Mouse (Mus musculus) midbrain, embryonic 14.5 days (tissue): ENCODE measurements around the gene Fbxo44. TPM values are rescaled to one million over a fixed set of nuclear protein-coding genes. Genes with fewer than 3 reads are reported as not detected.

Experiments used
- ATAC-seq: fragments of 200-750 bp; cut with Nextera tagmentation; 2 replicates; pipeline ENCODE4 v1.8.0; 2017; ENCODE audit warnings: moderate number of reproducible peaks, moderate library complexity; ENCODE audit not compliant: low FRiP score, low TSS enrichment
- DNase-seq: peaks from one replicate; pipeline ENCODE4 v3.0.0-alpha.2; 2015
- H3K27ac ChIP-seq: fragments of 300-500 bp; sonication (generic); replicated peaks from 2 replicates; pipeline ENCODE4 v1.5.1; 2014; ENCODE audit warnings: mild to moderate bottlenecking, low read depth, low read length, moderate library complexity
- H3K27me3 ChIP-seq: fragments of 300-500 bp; sonication (generic); 2 replicates; pipeline ENCODE4 v1.6.1; 2014; ENCODE audit warnings: low read length, control low read depth, mixed read lengths; ENCODE audit not compliant: control insufficient read depth, insufficient read depth
- H3K36me3 ChIP-seq: fragments of 300-500 bp; sonication (generic); 2 replicates; pipeline ENCODE4 v1.6.1; 2014; ENCODE audit warnings: low read length, control low read depth; ENCODE audit not compliant: control insufficient read depth, insufficient read depth
- H3K4me1 ChIP-seq: fragments of 300-500 bp; sonication (generic); 2 replicates; pipeline ENCODE4 v1.6.1; 2014; ENCODE audit warnings: mild to moderate bottlenecking, antibody characterized with exemption, low read length, control low read depth; ENCODE audit not compliant: control insufficient read depth, insufficient read depth
- H3K4me2 ChIP-seq: fragments of 300-500 bp; sonication (generic); 2 replicates; pipeline ENCODE4 v1.6.1; 2014; ENCODE audit warnings: mild to moderate bottlenecking, low read length, moderate library complexity
- H3K4me3 ChIP-seq: fragments of 300-500 bp; sonication (generic); replicated peaks from 2 replicates; pipeline ENCODE4 v1.5.1; 2014; ENCODE audit warnings: low read depth, low read length
- H3K9ac ChIP-seq: fragments of 300-500 bp; sonication (generic); replicated peaks from 2 replicates; pipeline ENCODE4 v1.6.1; 2014; ENCODE audit warnings: mild to moderate bottlenecking, low read length, moderate library complexity
- H3K9me3 ChIP-seq: fragments of 300-500 bp; sonication (generic); 2 replicates; pipeline ENCODE4 v1.6.1; 2016; ENCODE audit warnings: low read length, control low read depth, mixed read lengths; ENCODE audit not compliant: control insufficient read depth
- WGBS: fragments of 180-500 bp; shearing (Covaris S2); extraction: QIAGEN DNeasy Blood & Tissue Kit; methylation state at CpG from one replicate; pipeline ENCODE4 v1.1.7; 2014; 5-methylcytosine and 5-hydroxymethylcytosine counted together
- polyA plus RNA-seq: library from polyadenylated mRNA; unstranded; fragments of >200 nt; fragmentation: Nextera tagmentation; extraction: Ambion mirVana; gene quantifications from 2 replicates; pipeline ENCODE4 v1.2.1, GENCODE M21; 2014

Gene Fbxo44
- polyA plus RNA-seq, 1 experiment from 2014 or later: 102 TPM

DNA sequence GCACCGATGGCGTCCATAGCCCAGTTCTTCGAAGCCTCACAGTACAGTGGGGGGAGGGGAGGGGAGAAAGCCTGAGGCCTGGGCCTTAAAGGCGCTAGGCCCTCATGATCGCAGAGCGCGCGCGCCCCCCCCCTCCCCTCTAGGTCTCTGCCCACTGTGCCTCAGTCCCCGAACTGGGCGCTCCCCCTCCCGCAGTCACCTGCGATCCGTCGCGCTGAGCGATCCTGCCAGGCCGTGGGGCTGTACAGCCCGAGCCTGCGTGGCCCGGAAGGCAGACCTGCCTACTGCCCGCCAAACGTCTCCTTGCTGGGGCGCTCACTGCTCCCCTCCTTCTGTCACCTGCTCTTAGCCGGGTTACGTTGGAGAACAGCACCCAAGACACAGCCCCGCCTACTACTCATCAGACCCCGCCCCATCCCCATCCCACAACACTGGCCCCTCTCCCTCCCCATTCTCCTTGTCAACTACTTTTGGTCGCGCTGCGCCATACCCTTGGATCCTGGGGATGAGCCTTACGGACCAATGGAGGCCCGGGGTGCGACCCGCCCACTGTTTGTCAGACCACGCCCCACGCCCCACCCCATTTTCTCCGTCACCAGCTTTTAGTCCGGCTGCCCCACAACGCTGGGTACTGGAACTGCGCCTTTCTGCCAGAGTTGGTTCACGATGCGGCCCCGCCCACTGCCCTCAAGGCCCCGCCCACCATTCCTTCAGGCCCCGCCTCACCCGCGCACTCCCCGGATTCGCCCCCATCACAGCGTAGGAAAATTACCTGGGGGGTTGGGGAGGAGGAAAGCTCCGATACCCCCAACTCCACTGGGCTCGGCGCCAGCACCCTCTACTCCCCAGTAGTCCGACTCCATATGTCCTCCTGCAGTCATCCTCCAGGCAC lies 492 bp downstream of the Fbxo44 start:
- H3K27ac ChIP-seq: peak overlapping the region; percentile 92
- WGBS: under 1% methylated on average over 51 of the region's 55 CpGs
- peaks cover 31% of the 10 kb centered on the region for H3K27me3 ChIP-seq
- peak overlapping the region; percentile 82 for H3K4me2 ChIP-seq
- H3K9me3 ChIP-seq: no peaks in the 10 kb centered on the region
- H3K36me3 ChIP-seq: peaks cover 35% of the 10 kb centered on the region
- H3K4me3 ChIP-seq: peak overlapping the region; percentile 76
- H3K4me1 ChIP-seq: peaks cover 29% of the 10 kb centered on the region
- DNase-seq (peak; percentile 97), ATAC-seq (peak; percentile 89)
- H3K9ac ChIP-seq: peak overlapping the region; percentile 90

DNA sequence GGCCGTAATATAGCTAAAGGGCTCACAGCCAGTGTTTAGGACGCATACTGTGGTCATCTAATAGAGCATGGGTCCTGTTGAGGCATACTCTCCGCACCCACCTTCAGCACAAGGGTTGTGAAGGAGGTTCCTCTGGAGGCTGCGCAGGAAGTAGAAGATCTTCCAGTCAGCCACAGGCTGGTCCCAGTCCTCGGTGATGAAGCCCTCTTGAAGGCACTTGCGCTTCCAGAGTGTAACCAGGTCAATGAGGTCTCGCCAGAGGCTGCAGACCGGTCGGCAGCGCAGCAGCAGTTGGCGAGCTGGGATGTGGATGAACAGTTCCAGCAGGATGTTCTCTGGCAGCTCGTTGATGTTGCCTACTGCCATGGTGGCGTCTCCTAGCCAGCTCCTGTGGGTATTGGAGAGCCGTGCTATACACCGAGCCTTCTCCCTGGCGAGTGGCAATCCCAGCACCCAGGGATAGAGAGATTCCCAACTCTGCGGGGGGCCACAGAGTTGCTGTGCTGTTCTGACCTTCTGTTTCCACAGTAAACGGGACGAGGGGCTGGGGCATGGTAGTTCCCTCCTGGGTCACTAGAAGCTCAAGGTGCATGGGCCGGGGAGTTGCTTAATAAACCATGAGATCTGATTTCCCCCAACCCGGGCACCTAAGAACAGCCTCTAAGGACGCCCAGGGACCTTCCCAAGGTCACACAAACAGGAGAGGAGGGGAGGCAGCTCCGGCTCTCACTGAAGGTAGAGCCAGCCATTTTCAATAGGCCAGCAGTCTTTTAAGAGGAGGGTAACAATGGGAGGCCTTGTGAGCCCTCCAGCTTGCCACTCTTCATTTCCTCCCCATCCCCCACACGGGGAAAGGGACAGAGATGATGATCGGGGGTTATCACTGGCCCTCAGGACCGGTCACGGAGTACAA lies 1.6 kb downstream of the Fbxo44 start:
- Histone ChIP-seq H3K9me3 (no peaks in the 10 kb centered on the region), H3K27me3 (peaks cover 24% of the 10 kb centered on the region), H3K4me2 (peak overlapping the region; percentile 82), H3K27ac (peak overlapping the region; percentile 92), H3K9ac (peak overlapping the region; percentile 90), H3K36me3 (peaks cover 46% of the 10 kb centered on the region), H3K4me3 (peak overlapping the region; percentile 76), H3K4me1 (peaks cover 19% of the 10 kb centered on the region)
- DNase-seq (peak; percentile 76), ATAC-seq (peak; percentile 2; the same call in 1 of the 2 replicates)
- WGBS: 19% methylated on average over 27 of the region's 27 CpGs

DNA sequence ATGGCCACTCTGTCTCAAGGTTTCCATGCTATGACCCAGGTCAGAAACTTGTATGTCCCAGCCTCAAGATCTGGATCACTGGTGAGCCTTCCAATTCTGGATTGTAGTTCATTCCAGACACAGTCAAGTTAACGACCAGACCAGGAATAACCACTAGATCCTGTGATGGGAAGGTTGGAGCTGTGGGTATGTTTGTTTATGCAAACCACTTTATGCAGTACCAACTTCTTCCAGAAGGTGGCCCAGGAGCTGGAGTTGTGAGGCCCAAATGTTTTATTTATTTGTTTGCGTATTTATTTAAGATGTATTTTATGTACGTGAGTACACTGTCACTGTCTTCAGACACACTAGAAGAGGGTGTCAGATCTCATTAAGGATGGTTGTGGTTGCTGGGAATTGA lies 5.3 kb downstream of the Fbxo44 start:
- DNase-seq (peak; percentile 87), ATAC-seq (no peak)
- Histone ChIP-seq H3K36me3 (peaks cover 58% of the 10 kb centered on the region), H3K27me3 (no peaks in the 10 kb centered on the region), H3K4me3 (no peak overlapping the region), H3K4me2 (no peak overlapping the region), H3K27ac (no peak overlapping the region), H3K9me3 (no peaks in the 10 kb centered on the region), H3K9ac (no peak overlapping the region), H3K4me1 (peaks cover 13% of the 10 kb centered on the region)
- 59% methylated on average over 3 of the region's 3 CpGs for WGBS

DNA sequence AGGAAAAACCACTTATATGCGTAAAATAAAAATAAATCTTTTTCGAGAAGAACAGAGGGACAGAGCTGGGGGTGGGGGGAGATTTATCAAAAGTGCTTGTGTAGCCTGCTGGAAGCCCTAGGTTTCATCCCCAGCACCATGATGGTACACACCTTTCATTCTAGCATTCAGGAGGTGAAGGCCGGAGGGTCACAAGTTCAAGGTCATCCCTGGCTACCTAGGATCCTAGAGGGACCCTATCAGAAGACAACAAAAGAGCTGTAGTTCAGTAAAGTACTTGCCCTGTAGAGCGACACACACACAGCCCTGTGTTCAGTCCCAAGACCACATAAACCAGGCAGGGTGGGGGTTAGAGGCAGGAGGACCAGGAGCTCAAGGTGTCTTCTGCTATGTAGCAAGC lies 6.3 kb downstream of the Fbxo44 start:
- Histone ChIP-seq H3K27me3 (no peaks in the 10 kb centered on the region), H3K27ac (no peak overlapping the region), H3K36me3 (peaks cover 63% of the 10 kb centered on the region), H3K4me3 (no peak overlapping the region), H3K9ac (no peak overlapping the region), H3K4me1 (peaks cover 13% of the 10 kb centered on the region), H3K9me3 (no peaks in the 10 kb centered on the region), H3K4me2 (no peak overlapping the region)
- ATAC-seq (no peak), DNase-seq (no peak)
- WGBS: 94% methylated on average over 4 of the region's 4 CpGs

DNA sequence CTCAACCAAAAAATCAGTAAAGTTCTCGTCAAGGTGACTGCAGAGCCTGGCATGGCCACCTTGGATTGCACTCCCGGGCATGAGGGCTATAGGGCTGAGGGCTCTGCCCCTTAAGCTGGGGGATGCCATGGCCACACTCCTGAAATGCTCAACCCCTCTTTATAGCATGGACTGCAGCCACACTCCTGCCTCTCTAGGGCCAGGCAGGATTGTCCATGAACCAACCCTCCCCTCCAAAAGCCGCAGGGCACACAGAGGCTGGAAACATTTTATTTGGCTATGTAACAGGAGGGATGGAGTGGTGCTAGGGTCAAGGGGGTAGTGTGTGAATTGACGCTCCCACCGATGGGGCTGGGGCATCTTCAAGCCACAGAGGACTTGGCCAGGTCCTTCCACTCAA lies 7.7 kb downstream of the Fbxo44 start:
- Histone ChIP-seq H3K4me3 (no peak overlapping the region), H3K4me1 (peaks cover 3% of the 10 kb centered on the region; the same call in 1 of the 2 replicates), H3K27ac (peak overlapping the region; percentile 93; the same call in 1 of the 2 replicates), H3K36me3 (peaks cover 70% of the 10 kb centered on the region), H3K9me3 (no peaks in the 10 kb centered on the region), H3K9ac (no peak overlapping the region), H3K4me2 (no peak overlapping the region), H3K27me3 (no peaks in the 10 kb centered on the region)
- no peak for DNase-seq
- no peak for ATAC-seq
- WGBS: 77% methylated on average over 5 of the region's 5 CpGs

DNA sequence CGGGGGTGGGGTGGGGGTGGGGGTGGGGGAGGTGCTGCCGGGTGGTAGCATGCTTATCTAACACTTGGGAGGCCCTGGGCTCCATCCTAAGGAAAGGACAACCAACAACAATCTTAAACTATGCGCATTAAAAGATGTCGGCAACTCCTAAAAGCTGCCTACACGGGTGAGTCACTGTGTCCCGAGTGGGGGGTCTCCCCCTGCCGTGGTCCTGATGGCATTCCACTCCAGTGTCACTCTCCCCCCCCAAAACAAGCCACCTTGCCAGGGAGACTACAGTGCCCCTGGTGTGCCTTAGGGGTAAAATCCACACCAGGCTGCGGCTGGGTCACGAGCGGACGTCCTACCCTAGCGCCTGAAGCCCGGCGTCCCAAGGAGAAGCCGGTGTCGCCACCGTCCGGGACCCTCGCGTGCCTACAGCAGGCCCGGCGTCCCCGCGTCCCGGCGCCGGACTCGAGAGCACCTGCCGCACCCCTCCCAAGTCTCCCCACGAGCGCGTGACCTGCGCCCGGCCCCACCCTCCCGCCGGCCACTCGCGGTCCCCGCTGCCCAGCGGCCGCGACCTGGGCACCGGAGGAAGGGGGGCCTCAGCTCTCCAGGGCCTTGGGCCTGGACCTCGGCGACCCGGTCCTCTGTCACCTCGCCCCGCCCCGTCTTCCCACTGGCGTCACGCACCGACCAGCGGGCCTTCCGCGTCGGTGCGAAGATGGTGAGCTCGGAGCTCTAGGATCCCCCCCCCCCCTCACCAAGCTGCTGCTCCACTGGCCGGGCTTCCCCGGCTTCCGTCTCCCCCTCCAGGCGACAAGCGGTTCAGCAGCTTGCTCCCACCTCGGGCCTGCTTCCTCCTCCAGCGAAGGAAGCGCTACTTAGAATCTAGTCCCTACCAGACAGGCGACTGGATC lies 8.8 kb downstream of the Fbxo44 start, which contains the start of gene Fbxo6:
Gene Fbxo6 (minus strand): TSS at position 874 of the 902 bp plus-strand sequence.
- Histone ChIP-seq H3K36me3 (peaks cover 70% of the 10 kb centered on the region), H3K9ac (peak within 1 kb of the TSS; percentile 73), H3K9me3 (no peaks in the 10 kb centered on the region), H3K27ac (peak within 1 kb of the TSS; percentile 93), H3K27me3 (no peaks in the 10 kb centered on the region), H3K4me1 (no peaks in the 10 kb centered on the region), H3K4me3 (peak within 1 kb of the TSS; percentile 53), H3K4me2 (peak within 1 kb of the TSS; percentile 95)
- DNase-seq: peak; percentile 94
- under 1% methylated on average over 66 of the region's 67 CpGs for WGBS
- ATAC-seq: peak; percentile 91

DNA sequence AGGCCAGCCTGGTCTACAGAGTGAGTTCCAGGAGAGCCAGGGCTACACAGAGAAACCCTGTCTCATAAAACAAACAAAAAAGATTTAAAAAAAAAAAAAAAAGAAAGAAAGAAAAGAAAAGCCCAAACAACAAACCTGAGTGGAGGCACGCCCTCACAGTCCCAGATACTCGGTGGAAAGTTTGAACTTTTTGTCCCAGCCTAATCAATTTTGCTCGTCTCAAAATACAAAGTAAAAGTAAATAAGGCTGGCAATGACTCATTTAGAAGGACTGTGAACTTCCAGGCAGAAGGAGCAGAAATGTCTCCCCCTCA lies 9.4 kb downstream of the Fbxo44 start:
- Histone ChIP-seq H3K9me3 (no peaks in the 10 kb centered on the region), H3K27ac (peak overlapping the region; percentile 93; the same call in 1 of the 2 replicates), H3K9ac (peak overlapping the region; percentile 73; the same call in 1 of the 2 replicates), H3K36me3 (peaks cover 70% of the 10 kb centered on the region), H3K4me1 (no peaks in the 10 kb centered on the region), H3K27me3 (no peaks in the 10 kb centered on the region), H3K4me2 (peak overlapping the region; percentile 95), H3K4me3 (peak overlapping the region; percentile 53)
- ATAC-seq (no peak), DNase-seq (no peak)
- WGBS: 64% methylated on average over 3 of the region's 3 CpGs

DNA sequence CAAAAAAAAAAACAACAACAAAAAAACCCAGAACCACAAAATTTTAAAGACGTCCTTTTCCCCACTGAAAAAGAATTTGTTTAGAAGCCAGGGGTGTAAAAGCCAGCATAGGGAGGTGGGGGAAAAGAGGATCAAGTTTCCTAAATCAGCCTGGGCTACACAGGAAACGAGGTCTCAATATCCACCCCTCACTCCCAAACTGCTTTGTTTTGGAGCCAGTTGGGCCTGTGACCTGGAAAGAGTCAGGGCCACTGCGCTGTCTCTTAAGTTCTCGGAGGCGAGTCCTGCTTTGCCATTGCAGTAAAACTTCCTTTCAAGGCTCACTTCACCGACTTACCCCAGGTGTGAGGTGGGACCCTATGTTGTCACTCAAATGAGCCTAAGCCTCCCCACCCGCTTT lies 10.0 kb downstream of the Fbxo44 start:
- no peak overlapping the region for H3K27ac ChIP-seq
- no peaks in the 10 kb centered on the region for H3K27me3 ChIP-seq
- no peaks in the 10 kb centered on the region for H3K4me1 ChIP-seq
- H3K4me2 ChIP-seq: no peak overlapping the region
- no peak overlapping the region for H3K9ac ChIP-seq
- WGBS: 65% methylated on average over 7 of the region's 7 CpGs
- H3K4me3 ChIP-seq: no peak overlapping the region
- H3K36me3 ChIP-seq: peaks cover 70% of the 10 kb centered on the region
- no peak for ATAC-seq
- no peak for DNase-seq
- H3K9me3 ChIP-seq: no peaks in the 10 kb centered on the region
